Mouse (Mus musculus): ENCODE results near the gene Cmtm2a.

DNA sequence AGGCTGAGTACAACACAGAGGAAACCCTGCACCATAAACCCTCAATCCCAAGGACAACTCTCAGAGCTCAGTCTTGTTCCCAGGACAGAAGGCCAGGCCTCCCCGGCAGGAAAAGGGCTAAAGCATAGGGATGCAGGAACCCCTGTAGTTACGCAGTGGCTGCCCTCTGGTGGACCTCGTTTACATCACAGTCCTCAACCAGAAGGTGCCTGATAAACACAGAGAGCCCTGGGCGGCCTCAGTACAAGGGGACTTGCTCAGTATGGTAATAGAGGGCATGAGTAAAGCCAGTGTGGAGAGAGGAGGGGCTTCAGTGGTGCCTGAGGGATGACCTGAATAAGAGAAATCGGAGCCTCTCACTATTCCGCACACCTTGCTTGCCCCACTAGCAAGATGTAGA lies 58.4 kb downstream of the Cmtm2a start:
- TF ChIP-seq POLR2A (IDR thresholded peaks at IDR 0.05; ENCODE audit: borderline replicate concordance, extremely low read depth, insufficient read depth, insufficient read length, poor library complexity, severe bottlenecking): no peak
- TF ChIP-seq CTCF (IDR thresholded peaks at IDR 0.05; ENCODE audit: borderline replicate concordance, extremely low read depth, insufficient read depth, insufficient read length): peak; percentile 49; the same call in 1 of the 2 replicates

Data from brain, embryonic 14.5 days (tissue).